Mouse (Mus musculus) embryonic facial prominence, embryonic 15.5 days (tissue): ENCODE results near the gene Prss43. TPM values are rescaled to one million over a fixed set of nuclear protein-coding genes. Genes with fewer than 3 reads are reported as not detected.

Source experiments
- ATAC-seq: fragments of 200-750 bp; cut with Nextera tagmentation; 2 replicates; pipeline ENCODE4 v1.8.0; 2017; ENCODE audit warnings: low read depth, moderate TSS enrichment; ENCODE audit not compliant: insufficient number of reproducible peaks, low FRiP score, low TSS enrichment
- H3K27ac ChIP-seq: fragments of 300-500 bp; sonication (generic); replicated peaks from 2 replicates; pipeline ENCODE4 v1.5.1; 2015; ENCODE audit warnings: mild to moderate bottlenecking, inconsistent platforms
- H3K27me3 ChIP-seq: fragments of 300-500 bp; sonication (generic); 2 replicates; pipeline ENCODE4 v1.6.1; 2015; ENCODE audit warnings: inconsistent platforms
- H3K36me3 ChIP-seq: fragments of 300-500 bp; sonication (generic); 2 replicates; pipeline ENCODE4 v1.6.1; 2015; ENCODE audit warnings: mild to moderate bottlenecking, inconsistent platforms
- H3K4me1 ChIP-seq: fragments of 300-500 bp; sonication (generic); 2 replicates; pipeline ENCODE4 v1.6.1; 2015; ENCODE audit warnings: inconsistent platforms
- H3K4me2 ChIP-seq: fragments of 300-500 bp; sonication (generic); replicated peaks from 2 replicates; pipeline ENCODE4 v1.6.1; 2015; ENCODE audit warnings: mild to moderate bottlenecking, inconsistent platforms
- H3K4me3 ChIP-seq: fragments of 300-500 bp; sonication (generic); replicated peaks from 2 replicates; pipeline ENCODE4 v1.5.1; 2015; ENCODE audit warnings: mild to moderate bottlenecking, inconsistent platforms
- H3K9ac ChIP-seq: fragments of 300-500 bp; sonication (generic); 2 replicates; pipeline ENCODE4 v1.6.1; 2015; ENCODE audit warnings: inconsistent platforms
- H3K9me3 ChIP-seq: fragments of 300-500 bp; sonication (generic); replicated peaks from 2 replicates; pipeline ENCODE4 v1.6.1; 2016; ENCODE audit warnings: inconsistent platforms
- WGBS: fragments of 180-500 bp; shearing (Covaris S2); methylation state at CpG from one replicate; pipeline ENCODE4 v1.1.7; 2015; 5-methylcytosine and 5-hydroxymethylcytosine counted together
- polyA plus RNA-seq: library from polyadenylated mRNA; unstranded; fragments of >200 nt; fragmentation: Nextera tagmentation; extraction: Ambion mirVana; gene quantifications from 2 replicates; pipeline ENCODE4 v1.2.1, GENCODE M21; 2015

Prss43 gene
- polyA plus RNA-seq, 1 experiment from 2014 or later: not detected

DNA sequence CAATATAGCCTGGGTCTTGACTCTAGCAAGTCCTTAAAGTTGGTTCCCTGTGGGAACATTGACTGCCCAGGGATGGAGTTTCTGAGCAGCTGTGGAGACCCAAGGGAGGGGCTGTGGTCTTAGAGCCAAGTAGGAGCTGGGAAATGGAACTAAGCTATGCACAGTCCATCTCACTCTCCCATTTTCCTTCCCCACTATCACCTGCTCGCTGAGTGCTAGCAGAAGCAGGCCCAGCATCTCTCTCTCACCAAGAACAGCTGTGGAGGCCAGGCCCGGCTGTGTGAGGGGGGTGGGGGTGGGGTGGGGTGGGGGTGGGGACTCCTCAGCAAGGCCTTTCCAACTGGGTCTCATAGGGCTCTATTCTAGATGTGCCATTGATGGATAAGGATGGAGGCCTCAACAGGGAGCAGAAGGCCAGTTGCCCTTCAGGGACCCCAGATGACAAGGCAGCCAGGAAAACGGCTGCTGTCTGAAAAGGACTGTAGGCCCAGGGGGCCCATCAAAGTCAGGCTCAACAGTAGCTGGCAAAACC is 48.2 kb downstream of the Prss43 start:
- WGBS: 14% methylated on average over 3 of the region's 3 CpGs

DNA sequence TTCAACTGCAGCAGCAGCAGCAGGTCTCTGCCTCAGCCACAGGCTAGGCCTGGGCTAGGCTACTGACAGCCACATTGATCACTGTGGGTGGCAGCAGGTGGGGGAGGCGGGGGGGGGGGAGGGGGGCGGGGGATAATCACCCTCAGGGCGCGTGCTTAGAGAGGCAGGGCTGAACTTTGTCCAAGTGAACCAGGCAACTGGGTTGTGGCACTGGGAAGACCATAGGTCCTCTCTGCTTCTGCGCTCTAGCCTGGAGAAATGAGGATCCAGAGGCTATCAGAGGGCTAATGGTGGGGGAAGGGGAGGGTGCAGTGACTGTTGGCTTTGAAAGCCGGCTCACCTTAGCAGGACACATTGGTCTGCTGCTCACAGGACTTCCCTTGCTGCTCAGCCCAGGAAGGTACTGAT is 48.8 kb downstream of the Prss43 start:
- WGBS: 29% methylated on average over 4 of the region's 6 CpGs
- peaks cover 21% of the 10 kb centered on the region for H3K27me3 ChIP-seq

More for the DNA sequence above, 48.2 kb downstream of the Prss43 start:
- no peak overlapping the region for H3K9ac ChIP-seq
- no peaks in the 10 kb centered on the region for H3K9me3 ChIP-seq
- H3K27ac ChIP-seq: no peak overlapping the region
- peaks cover 21% of the 10 kb centered on the region for H3K27me3 ChIP-seq
- peaks cover 41% of the 10 kb centered on the region for H3K4me1 ChIP-seq
- no peak overlapping the region for H3K4me2 ChIP-seq
- no peak overlapping the region for H3K4me3 ChIP-seq
- no peaks in the 10 kb centered on the region for H3K36me3 ChIP-seq
- ATAC-seq: peak; percentile 7; the same call in 1 of the 2 replicates

DNA sequence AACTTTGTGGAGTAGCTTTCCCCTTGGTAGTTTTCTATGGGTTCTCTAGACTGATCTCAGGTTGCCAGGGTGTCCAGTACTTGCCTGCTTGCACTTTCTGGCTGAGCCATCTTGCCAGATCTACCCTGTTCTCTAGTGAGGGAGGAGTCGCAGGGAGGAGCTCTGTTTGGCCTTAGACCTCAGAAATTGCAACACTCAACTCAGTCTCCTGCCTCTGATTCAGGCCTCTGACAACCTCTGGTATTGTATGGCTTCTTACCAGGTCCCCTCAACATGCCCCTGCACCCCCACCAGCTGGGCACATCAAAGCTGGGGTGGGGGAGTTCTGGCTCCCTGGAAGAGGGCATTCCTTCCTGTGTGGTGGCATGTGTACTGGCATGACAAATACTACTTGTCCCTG is 50.9 kb downstream of the Prss43 start:
- Histone ChIP-seq H3K27me3 (peaks cover 21% of the 10 kb centered on the region), H3K4me2 (no peak overlapping the region), H3K4me3 (no peak overlapping the region), H3K9ac (no peak overlapping the region), H3K27ac (no peak overlapping the region), H3K4me1 (peaks cover 57% of the 10 kb centered on the region), H3K9me3 (no peaks in the 10 kb centered on the region), H3K36me3 (no peaks in the 10 kb centered on the region)
- no peak for ATAC-seq
- WGBS: 91% methylated on average over 1 of the region's 1 CpGs

More for the DNA sequence above, 48.8 kb downstream of the Prss43 start:
- no peaks in the 10 kb centered on the region for H3K9me3 ChIP-seq
- H3K4me3 ChIP-seq: no peak overlapping the region
- no peaks in the 10 kb centered on the region for H3K36me3 ChIP-seq
- 0 out of 2 replicates have a peak overlapping the region, but pooled peaks have one; percentile 17 for H3K27ac ChIP-seq
- peaks cover 44% of the 10 kb centered on the region for H3K4me1 ChIP-seq
- no peak for ATAC-seq
- no peak overlapping the region for H3K9ac ChIP-seq
- H3K4me2 ChIP-seq: no peak overlapping the region

DNA sequence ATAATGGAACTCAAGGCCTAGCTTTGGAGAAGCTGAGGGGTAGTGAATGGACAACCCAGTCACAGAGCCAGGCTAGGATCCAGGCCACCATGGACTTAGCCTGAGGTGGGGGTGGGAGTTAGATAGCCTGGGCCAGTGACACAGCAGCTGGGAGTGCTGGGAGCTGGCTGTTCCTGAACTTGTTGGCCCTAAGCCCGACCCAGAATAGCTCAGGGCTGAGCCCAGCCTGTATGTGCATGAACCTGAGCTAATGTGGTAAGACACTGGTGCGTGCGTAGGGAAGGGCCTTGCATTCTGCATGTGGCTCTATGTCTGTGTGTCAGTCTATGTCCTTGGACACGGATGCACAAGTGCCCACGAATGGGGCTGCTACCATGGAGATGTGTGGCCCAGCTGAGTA is 51.4 kb downstream of the Prss43 start:
- ATAC-seq: no peak
- 79% methylated on average over 5 of the region's 5 CpGs for WGBS
- Histone ChIP-seq H3K27ac (no peak overlapping the region), H3K9me3 (no peaks in the 10 kb centered on the region), H3K4me3 (no peak overlapping the region), H3K4me2 (0 out of 2 replicates have a peak overlapping the region, but pooled peaks have one; percentile 0), H3K36me3 (no peaks in the 10 kb centered on the region), H3K4me1 (peaks cover 57% of the 10 kb centered on the region), H3K9ac (no peak overlapping the region), H3K27me3 (peaks cover 19% of the 10 kb centered on the region)

DNA sequence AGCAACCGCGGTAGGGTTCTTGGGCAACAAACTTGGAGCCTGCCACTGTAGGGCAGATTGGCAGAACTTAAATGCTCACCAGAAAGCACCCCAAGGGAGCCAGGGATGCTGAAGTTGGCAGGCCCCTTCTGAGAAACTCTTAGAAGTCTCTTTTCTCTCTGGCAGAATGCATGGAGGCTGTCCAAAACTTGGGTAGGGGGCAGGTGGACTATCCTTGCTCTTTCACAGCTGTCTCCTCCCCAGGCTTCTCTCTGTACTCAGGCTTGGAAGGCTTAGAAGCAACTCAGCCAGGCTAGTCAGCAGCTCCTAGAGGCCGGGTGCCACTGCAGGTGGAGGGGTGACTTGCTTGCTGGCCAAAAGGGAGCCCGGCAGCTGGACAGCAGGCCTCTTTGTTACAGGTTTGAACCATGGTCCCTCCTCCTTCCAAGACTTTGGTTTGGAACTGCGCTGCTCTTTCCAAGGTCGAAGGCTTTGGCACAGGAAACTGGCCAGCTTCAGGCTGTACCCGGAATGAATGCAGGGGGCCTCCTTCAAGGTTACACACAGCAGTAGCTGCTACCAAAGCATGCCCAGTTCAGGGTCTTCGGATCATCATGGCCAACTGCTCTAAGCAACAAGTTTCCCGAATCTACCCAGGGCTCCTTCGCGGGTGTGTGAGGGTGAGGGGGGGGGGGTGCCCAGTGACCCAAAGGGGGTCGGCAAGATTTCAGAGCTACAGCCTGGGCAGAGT is 52.9 kb downstream of the Prss43 start, which contains the start of gene Als2cl:
TSS of gene Als2cl (plus strand) at position 680 of the 730 bp plus-strand sequence.
- WGBS: 12% methylated on average over 12 of the region's 12 CpGs
- peaks cover 5% of the 10 kb centered on the region; the same call in 1 of the 2 replicates for H3K27me3 ChIP-seq
- H3K27ac ChIP-seq: peak within 1 kb of the TSS; percentile 73; the same call in 1 of the 2 replicates
- no peaks in the 10 kb centered on the region for H3K9me3 ChIP-seq
- peak within 1 kb of the TSS; percentile 88 for H3K4me2 ChIP-seq
- H3K9ac ChIP-seq: peak within 1 kb of the TSS; percentile 35
- peak within 1 kb of the TSS; percentile 61 for H3K4me3 ChIP-seq
- H3K36me3 ChIP-seq: no peaks in the 10 kb centered on the region
- no peak for ATAC-seq
- H3K4me1 ChIP-seq: peaks cover 47% of the 10 kb centered on the region

DNA sequence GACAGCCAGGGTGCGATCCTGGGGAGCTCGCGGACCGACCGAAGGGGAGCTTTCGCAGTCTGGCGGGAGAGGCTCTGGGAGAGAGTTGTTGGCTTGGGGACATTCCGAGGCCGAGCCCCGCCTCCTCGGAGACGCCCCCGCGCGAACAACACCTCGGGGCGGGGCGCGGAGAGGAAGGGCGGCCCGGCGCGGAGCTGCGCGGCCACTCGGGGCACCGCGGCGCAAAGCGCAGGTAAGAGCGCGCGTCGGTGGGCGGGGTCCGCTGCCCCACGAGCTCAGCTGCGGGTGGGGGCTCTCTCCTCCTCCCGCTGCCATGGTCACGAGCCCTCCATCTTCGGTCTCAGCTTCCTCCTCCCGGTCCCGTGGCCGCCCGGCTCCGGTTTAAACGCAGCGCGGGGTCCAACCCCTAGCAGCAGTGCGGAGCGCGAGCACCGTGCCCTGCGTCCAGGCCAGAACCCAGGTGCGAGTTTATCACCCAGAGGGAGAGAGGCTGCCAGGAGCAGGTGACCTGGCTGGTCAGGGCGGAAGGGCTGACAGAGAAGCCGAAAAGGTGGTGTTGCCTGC is 53.6 kb downstream of the Prss43 start, which contains the start of gene Tmie:
TSS of gene Tmie (minus strand) at position 116 of the 564 bp plus-strand sequence.
- H3K4me2 ChIP-seq: peak within 1 kb of the TSS; percentile 88
- no peaks in the 10 kb centered on the region for H3K9me3 ChIP-seq
- peak within 1 kb of the TSS; percentile 35 for H3K9ac ChIP-seq
- under 1% methylated on average over 48 of the region's 57 CpGs for WGBS
- H3K27ac ChIP-seq: peak within 1 kb of the TSS; percentile 73; the same call in 1 of the 2 replicates
- peak; percentile 73 for ATAC-seq
- peak within 1 kb of the TSS; percentile 61 for H3K4me3 ChIP-seq
- H3K4me1 ChIP-seq: peaks cover 39% of the 10 kb centered on the region
- H3K27me3 ChIP-seq: 0 out of 2 replicates have a peak, but pooled peaks cover 5% of the 10 kb centered on the region
- H3K36me3 ChIP-seq: no peaks in the 10 kb centered on the region

DNA sequence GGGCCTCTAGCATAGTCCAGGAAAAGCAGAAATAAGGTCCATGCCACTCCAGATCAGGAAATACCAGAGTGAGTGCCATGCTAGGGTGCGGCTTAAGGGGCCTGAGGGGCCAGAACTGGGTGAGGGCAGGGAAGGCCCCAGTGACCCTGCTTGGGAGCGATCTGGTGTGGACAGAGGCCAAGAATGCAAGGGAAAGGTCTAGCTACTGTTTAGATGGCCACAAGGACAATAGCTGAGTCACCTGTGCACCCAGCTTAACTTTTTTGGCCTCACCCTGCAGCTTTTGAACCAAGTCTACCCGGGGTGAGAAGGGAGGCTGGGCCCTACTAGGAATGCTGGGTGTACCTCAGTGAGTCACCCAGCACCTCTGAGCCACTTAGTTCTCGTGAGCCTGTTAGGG is 54.3 kb downstream of the Prss43 start:
- no peaks in the 10 kb centered on the region for H3K36me3 ChIP-seq
- H3K9me3 ChIP-seq: no peaks in the 10 kb centered on the region
- H3K4me3 ChIP-seq: peak overlapping the region; percentile 61
- WGBS: 65% methylated on average over 4 of the region's 4 CpGs
- 0 out of 2 replicates have a peak, but pooled peaks cover 5% of the 10 kb centered on the region for H3K27me3 ChIP-seq
- H3K27ac ChIP-seq: no peak overlapping the region
- peak overlapping the region; percentile 88 for H3K4me2 ChIP-seq
- H3K9ac ChIP-seq: peak overlapping the region; percentile 35; the same call in 1 of the 2 replicates
- ATAC-seq: no peak
- H3K4me1 ChIP-seq: peaks cover 32% of the 10 kb centered on the region

Other genes starting within 250 kb of the Prss43 start
- gene Nradd, start 202.2 kb upstream of the Prss43 start, polyA plus RNA-seq: 51.4 and 51.7 TPM in 2 replicates
- 4.9 and 6.7 TPM in 2 replicates for gene Nbeal2, start 172.5 kb upstream of the Prss43 start, polyA plus RNA-seq
- 131 and 139 TPM in 2 replicates for gene Ccdc12, start 170.2 kb upstream of the Prss43 start, polyA plus RNA-seq
- gene Myl3, start 84.8 kb upstream of the Prss43 start, polyA plus RNA-seq: 7.5 and 8.5 TPM in 2 replicates
- 133 and 145 TPM in 2 replicates for gene Pth1r, start 79.5 kb upstream of the Prss43 start, polyA plus RNA-seq
- gene Prss42, start 28.5 kb upstream of the Prss43 start, polyA plus RNA-seq: not detected in 2 replicates
- not detected in 2 replicates for gene Prss44, start 12.7 kb upstream of the Prss43 start, polyA plus RNA-seq
- not detected in 2 replicates for gene Prss45, start 7.9 kb downstream of the Prss43 start, polyA plus RNA-seq
- gene Prss46, start 17.8 kb downstream of the Prss43 start, polyA plus RNA-seq: 0.22 TPM in 1 of 2 replicates, not detected in the other
- 0.81 and 0.93 TPM in 2 replicates for gene Prss50, start 31.3 kb downstream of the Prss43 start, polyA plus RNA-seq
- 7.0 and 7.9 TPM in 2 replicates for gene Als2cl, start 53.2 kb downstream of the Prss43 start, polyA plus RNA-seq
- gene Tmie, start 53.4 kb downstream of the Prss43 start, polyA plus RNA-seq: 5.7 and 9.1 TPM in 2 replicates
- gene Fam240a, start 90.2 kb downstream of the Prss43 start, polyA plus RNA-seq: not detected in 2 replicates
- 0.42 and 0.45 TPM in 2 replicates for gene Tdgf1, start 119.5 kb downstream of the Prss43 start, polyA plus RNA-seq
- 0.39 and 0.59 TPM in 2 replicates for gene Lrrc2, start 124.9 kb downstream of the Prss43 start, polyA plus RNA-seq
- gene Rtp3, start 163.9 kb downstream of the Prss43 start, polyA plus RNA-seq: not detected in 2 replicates
- gene Ltf, start 192.6 kb downstream of the Prss43 start, polyA plus RNA-seq: 8.2 and 8.9 TPM in 2 replicates
- 0.27 and 1.1 TPM in 2 replicates for gene Ccrl2, start 230.8 kb downstream of the Prss43 start, polyA plus RNA-seq